Mouse (Mus musculus): ENCODE data around the gene Cnr2. TPM values are rescaled to one million over a fixed set of nuclear protein-coding genes. Genes with fewer than 3 reads are reported as not detected.
A peak's percentile ranks its signal among the peaks of the same experiment; 100 is the strongest.

Gene Cnr2
- total RNA-seq, 2 experiments from 2014 or later, result 19.4 TPM

DNA sequence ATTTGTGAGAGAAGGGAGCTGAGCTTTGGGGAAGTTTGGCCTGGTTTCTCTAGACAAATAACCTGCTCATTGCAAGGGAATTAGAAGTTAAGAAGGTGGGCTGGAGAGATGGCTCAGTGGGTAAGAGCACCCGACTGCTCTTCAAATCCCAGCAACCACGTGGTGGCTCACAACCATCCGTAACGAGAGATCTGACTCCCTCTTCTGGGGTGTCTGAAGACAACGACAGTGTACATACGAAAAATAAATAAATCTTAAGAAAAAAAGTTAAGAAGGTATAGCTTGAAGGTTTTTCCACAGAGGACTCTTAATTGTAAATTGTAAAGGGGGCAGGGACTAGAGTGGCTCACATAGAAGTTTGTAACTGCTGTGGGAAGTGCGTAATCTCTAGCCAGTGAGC lies 19.6 kb upstream of the Cnr2 start:
- no peak for ATAC-seq (replicated peaks; ENCODE audit: low FRiP score, low TSS enrichment, poor library complexity, severe bottlenecking)

GRCm38 (mm10) chr4:135875991-135876582 lies 19.1 kb upstream of the Cnr2 start:
- peak; percentile 57 for ATAC-seq (replicated peaks; ENCODE audit: low FRiP score, low TSS enrichment, poor library complexity, severe bottlenecking)

GRCm38 (mm10) chr4:135876583-135877020 lies 18.6 kb upstream of the Cnr2 start:
- ATAC-seq (replicated peaks; ENCODE audit: low FRiP score, low TSS enrichment, poor library complexity, severe bottlenecking), result peak; percentile 20

- ATAC-seq (replicated peaks; ENCODE audit: low FRiP score, low TSS enrichment, poor library complexity, severe bottlenecking), result no peak
These were observed 17.5 kb upstream of the Cnr2 start for GRCm38 (mm10) chr4:135877742-135878141.

- no peak for ATAC-seq (replicated peaks; ENCODE audit: low FRiP score, low TSS enrichment, poor library complexity, severe bottlenecking)
These were observed 16.2 kb upstream of the Cnr2 start for GRCm38 (mm10) chr4:135879021-135879420.

- ATAC-seq (replicated peaks; ENCODE audit: low FRiP score, low TSS enrichment, poor library complexity, severe bottlenecking), result no peak
These were observed 15.2 kb upstream of the Cnr2 start for GRCm38 (mm10) chr4:135880018-135880417.

DNA sequence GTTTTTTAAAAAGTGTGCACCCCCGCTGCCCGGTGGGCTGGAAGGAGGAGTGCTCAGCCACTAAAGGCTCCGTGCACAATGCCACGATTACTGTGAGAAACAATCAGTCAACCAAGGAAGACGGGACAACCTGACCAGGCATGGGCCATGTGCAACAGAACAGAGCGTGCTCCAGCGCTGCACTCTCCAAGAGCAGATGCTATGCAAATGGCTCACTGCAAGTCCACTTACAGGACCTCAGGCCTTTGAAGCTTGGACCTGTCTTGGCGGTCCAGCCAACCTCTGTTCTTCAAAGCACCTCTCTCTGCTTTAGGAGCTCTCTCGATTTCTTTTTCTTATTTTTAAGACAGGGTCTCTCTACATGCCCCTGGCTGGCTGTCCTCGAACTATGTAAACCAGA lies 14.6 kb upstream of the Cnr2 start:
- no peak for ATAC-seq (replicated peaks; ENCODE audit: low FRiP score, low TSS enrichment, poor library complexity, severe bottlenecking)

DNA sequence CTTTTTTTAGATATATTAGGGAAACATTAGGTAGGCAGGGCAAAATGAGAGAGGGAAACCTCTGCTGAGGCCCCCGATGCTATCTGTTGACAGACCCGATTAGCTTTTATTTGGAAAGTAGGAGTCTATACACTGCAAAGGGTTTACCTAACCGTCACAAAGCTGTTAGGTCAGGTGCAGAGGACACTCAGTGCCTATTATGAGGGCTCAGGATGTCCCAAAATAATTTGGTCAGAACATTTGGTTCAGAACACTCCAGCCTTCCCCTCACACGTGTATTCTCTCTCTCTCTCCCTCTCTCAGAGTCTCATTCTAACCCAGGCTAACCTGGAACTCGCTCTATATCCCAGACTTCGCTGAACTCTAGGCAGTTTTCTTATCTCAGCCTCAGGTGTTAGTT lies 13.2 kb upstream of the Cnr2 start:
- no peak for ATAC-seq (replicated peaks; ENCODE audit: low FRiP score, low TSS enrichment, poor library complexity, severe bottlenecking)

DNA sequence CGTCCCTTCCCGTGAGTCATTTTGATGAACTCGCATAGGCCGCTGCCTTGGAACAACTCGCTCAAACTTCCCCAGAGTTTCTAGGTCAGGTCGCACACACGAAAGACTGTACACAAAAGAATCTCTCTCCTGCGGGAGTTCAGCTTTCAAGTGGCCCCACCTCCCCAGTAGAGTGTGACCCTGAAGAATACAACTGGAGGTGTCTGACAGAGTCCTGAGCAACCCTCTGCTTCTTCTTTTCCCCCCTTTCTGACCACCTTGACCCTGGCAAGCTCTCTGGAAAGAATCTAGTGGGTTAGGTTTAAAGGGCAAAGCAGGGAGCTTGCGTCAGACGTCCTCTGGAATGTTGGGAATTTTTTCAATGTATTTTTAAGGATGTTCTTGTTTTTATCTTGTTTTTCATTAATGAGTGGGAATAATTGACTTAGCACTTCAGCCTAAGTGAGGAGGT lies 11.8 kb upstream of the Cnr2 start:
- ATAC-seq (replicated peaks; ENCODE audit: low FRiP score, low TSS enrichment, poor library complexity, severe bottlenecking), result no peak

GRCm38 (mm10) chr4:135883881-135884516 lies 11.2 kb upstream of the Cnr2 start:
- 0 out of 2 replicates have a peak, but pooled peaks have one; percentile 28 for ATAC-seq (replicated peaks; ENCODE audit: low FRiP score, low TSS enrichment, poor library complexity, severe bottlenecking)

DNA sequence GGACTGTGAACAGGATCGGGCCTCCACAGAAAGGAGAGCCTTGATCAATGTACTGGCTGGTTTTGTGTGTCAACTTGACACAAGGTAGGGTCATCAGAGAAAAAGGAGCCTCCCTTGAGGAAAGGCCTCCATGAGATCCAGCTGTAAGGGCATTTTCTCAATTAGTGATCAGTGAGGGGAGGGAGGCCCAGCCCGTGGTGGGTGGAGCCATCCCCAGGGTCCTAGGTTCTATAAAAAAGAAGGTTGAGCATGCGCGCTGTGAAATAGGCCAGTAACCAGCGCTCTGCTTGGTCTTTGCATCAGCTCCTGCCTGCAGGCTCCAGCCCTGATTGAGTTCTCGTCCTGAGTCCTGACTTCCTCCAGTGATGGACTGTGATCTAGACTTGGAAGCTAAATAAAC lies 10.7 kb upstream of the Cnr2 start:
- ATAC-seq (replicated peaks; ENCODE audit: low FRiP score, low TSS enrichment, poor library complexity, severe bottlenecking), result no peak

DNA sequence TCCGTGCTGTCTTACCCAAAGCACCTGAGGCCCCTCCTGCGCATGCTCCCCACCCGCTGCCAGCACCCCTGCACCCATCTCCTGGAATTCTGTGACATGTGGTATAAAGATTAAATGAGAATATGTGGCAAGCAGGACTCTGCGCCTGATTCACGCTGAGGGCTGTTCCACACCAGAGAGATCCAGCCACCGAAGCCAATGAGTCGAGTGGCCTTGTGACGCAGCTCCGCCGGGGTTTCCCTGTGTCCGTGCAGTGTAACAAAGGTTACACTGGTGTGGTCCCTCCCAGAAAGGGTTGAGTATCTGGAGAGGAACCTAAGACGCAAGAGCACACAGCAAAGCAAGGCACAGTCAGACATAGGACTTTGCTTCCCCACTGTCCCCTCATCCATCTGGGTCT lies 9.5 kb upstream of the Cnr2 start:
- ATAC-seq (replicated peaks; ENCODE audit: low FRiP score, low TSS enrichment, poor library complexity, severe bottlenecking), result no peak

DNA sequence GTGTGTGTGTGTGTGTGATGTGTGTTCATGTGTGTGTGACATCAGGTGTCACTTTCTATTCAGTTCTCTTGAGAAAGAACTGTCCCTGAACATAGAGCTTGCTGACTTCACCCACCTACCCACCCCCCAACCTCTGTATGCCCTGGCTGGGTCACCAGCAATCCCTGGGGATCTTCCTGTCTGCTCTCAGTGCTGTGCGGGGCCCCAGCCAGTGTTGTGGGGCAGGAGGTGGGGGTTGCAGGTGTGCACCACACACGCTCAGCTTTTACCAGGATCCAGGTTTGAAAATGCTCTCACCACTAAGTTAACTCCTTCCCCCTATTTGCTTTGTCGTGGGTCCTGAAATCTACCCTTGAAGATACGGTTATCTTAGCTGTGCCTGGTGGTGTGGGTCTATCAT lies 9.0 kb upstream of the Cnr2 start:
- ATAC-seq (replicated peaks; ENCODE audit: low FRiP score, low TSS enrichment, poor library complexity, severe bottlenecking), result no peak

DNA sequence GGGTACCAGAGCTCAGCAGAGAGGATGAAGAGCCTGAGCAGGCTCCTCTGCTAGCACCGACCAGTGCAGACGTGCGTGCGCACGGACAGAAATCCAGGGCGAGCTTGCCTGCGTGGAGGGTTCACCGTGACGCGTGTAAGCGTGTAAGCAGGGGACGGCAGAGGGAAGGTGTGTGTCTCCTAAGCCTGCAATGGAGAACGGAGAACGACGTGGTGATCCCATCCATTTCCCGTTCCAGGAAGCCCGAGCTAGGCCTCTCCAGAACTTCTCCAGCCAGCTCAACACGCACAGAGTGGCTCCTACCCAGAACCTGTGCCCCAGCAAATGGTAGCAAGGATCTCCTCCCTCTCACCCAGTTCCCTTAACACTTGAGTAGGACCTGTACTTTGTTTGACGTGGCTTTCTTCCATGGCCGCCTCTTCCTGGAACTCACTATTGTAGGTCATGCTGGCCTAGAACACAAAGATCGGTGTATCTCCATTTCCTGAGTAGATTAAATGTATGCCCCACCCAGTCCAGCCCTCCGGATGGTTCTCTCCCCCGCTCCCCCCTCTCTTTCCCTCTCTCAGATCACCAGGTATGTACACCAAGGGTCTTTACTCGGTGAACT lies 6.6 kb upstream of the Cnr2 start:
- no peak for ATAC-seq (replicated peaks; ENCODE audit: low FRiP score, low TSS enrichment, poor library complexity, severe bottlenecking)

GRCm38 (mm10) chr4:135889146-135889883 lies 5.9 kb upstream of the Cnr2 start:
- ATAC-seq (replicated peaks; ENCODE audit: low FRiP score, low TSS enrichment, poor library complexity, severe bottlenecking), result no peak

GRCm38 (mm10) chr4:135889884-135890283 lies 5.3 kb upstream of the Cnr2 start:
- peak; percentile 81 for ATAC-seq (replicated peaks; ENCODE audit: low FRiP score, low TSS enrichment, poor library complexity, severe bottlenecking)

- ATAC-seq (replicated peaks; ENCODE audit: low FRiP score, low TSS enrichment, poor library complexity, severe bottlenecking), result no peak
These were observed 3.7 kb upstream of the Cnr2 start for GRCm38 (mm10) chr4:135891539-135891938.

- ATAC-seq (replicated peaks; ENCODE audit: low FRiP score, low TSS enrichment, poor library complexity, severe bottlenecking), result 0 out of 2 replicates have a peak, but pooled peaks have one; percentile 22
These were observed 2.3 kb upstream of the Cnr2 start for GRCm38 (mm10) chr4:135892884-135893283.

GRCm38 (mm10) chr4:135896157-135896556 lies 963 bp downstream of the Cnr2 start:
- ATAC-seq (replicated peaks; ENCODE audit: low FRiP score, low TSS enrichment, poor library complexity, severe bottlenecking), result 0 out of 2 replicates have a peak, but pooled peaks have one; percentile 11

DNA sequence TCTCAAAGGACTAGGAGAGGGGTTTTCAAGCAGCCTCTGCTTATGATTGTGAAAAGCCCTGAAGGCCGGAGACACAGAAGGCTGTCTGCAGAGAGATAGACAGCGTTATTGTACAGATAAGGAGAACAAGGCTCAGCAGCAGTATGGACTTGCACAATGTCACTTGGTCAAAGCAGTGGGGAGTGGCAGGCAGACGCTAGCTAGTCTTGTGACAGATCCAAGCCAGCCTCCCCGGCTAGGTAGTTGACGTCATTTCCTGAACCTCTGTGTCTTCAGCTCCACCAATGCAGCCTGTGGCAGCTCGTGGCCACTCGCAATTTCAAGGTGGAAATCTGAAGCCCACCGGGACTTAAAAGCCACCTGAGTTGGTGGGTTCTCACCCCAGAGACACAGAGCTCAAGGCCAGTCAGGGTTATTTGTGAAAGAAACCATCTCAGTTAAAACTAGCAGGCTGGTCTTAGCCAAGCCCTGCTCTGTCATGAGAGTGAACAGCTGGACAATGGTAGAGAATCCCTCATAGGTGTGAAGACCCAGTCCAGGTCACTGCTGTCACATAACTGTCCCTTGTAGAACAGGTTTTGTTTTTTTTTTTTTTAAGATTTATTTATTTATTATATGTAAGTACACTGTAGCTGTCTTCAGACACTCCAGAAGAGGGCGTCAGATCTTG lies 3.3 kb downstream of the Cnr2 start:
- ATAC-seq (replicated peaks; ENCODE audit: low FRiP score, low TSS enrichment, poor library complexity, severe bottlenecking), result peak; percentile 96
